Mouse (Mus musculus): ENCODE results near the gene Exoc3l. TPM values are rescaled to one million over a fixed set of nuclear protein-coding genes. Genes with fewer than 3 reads are reported as not detected.
A peak's percentile ranks its signal among the peaks of the same experiment; 100 is the strongest.

The Exoc3l gene
- polyA plus RNA-seq, 1 experiment from 2014 or later = 10.8 TPM

DNA sequence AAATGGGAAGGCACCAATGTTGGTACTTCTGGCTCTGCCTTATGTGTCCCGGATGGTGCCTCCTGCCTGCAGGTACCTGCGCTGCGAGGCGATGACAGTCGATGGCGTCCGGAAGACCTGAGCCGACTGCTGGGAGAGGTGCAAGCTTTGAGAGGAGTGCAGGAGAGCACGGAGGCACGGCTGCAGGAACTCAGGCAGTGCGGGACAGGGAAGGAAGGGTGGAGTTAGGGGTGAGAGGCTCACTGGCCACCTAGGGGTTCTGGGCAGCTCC, 25.1 kb downstream of the Exoc3l start:
- Histone ChIP-seq H3K9me3 (replicated peaks; ENCODE audit: control insufficient read depth, low read length) (peaks cover 5% of the 10 kb centered on the region; the same call in 1 of the 2 replicates), H3K36me3 (ENCODE audit: control insufficient read depth, insufficient read depth, low read length) (no peaks in the 10 kb centered on the region), H3K9ac (ENCODE audit: low read depth, low read length) (no peak overlapping the region), H3K4me3 (ENCODE audit: low read depth, low read length) (no peak overlapping the region), H3K27ac (ENCODE audit: low read depth, low read length) (no peak overlapping the region), H3K4me2 (peak overlapping the region; percentile 20; the same call in 1 of the 2 replicates), H3K4me1 (ENCODE audit: control insufficient read depth, insufficient read depth, low read length) (peaks cover 23% of the 10 kb centered on the region), H3K27me3 (ENCODE audit: control insufficient read depth, insufficient read depth, low read length) (peaks cover 98% of the 10 kb centered on the region)
- under 1% methylated on average over 11 of the region's 11 CpGs for WGBS (ENCODE audit: insufficient replicate concordance)
- ATAC-seq (replicated peaks; ENCODE audit: insufficient number of reproducible peaks, low FRiP score, low TSS enrichment) = no peak

DNA sequence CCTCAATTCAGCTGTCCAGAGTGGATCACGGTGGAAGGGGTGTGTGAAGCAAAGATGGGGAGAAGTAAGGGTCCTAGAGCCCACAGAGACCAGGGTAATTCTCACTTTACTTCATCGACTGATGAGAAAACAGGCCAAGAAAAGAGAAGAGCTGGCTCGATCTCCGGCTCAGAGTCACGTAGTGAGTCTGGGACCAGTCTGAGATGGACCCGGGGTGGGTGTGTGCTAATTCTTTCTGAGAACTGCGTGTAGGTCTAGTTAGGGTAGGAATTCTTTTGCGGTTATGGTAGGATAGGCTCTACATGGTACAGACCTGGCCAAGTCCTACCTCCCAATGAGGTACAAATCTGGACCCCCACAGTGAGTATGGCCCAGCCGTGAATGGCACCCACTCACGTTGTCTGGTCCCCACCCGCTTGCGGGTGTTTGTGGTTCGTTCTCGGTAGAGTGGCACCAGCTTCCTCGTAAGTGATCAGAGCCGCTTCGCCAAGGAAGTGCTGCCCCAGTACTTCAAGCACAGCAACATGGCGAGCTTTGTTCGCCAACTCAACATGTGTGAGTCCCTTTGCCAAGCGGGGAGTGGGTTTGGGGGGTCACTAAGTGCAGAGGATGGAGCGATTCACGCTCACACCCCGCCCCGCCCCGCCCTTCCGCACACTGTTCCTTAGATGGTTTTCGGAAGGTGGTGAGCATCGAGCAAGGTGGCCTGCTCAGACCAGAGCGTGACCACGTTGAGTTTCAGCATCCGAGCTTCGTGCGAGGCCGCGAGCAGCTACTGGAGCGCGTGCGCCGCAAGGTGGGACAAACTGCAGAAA, 25.6 kb downstream of the Exoc3l start:
- peaks cover 94% of the 10 kb centered on the region for H3K27me3 ChIP-seq (ENCODE audit: control insufficient read depth, insufficient read depth, low read length)
- peak overlapping the region; percentile 48 for H3K4me3 ChIP-seq (ENCODE audit: low read depth, low read length)
- H3K36me3 ChIP-seq (ENCODE audit: control insufficient read depth, insufficient read depth, low read length) = no peaks in the 10 kb centered on the region
- peaks cover 21% of the 10 kb centered on the region for H3K4me1 ChIP-seq (ENCODE audit: control insufficient read depth, insufficient read depth, low read length)
- no peak overlapping the region for H3K27ac ChIP-seq (ENCODE audit: low read depth, low read length)
- whole genome bisulfite sequencing (ENCODE audit: insufficient replicate concordance) = 3% methylated on average over 39 of the region's 39 CpGs
- no peak; the same call in 1 of the 2 replicates for ATAC-seq (replicated peaks; ENCODE audit: insufficient number of reproducible peaks, low FRiP score, low TSS enrichment)
- peak overlapping the region; percentile 74 for H3K4me2 ChIP-seq
- peak overlapping the region; percentile 58 for H3K9ac ChIP-seq (ENCODE audit: low read depth, low read length)
- peaks cover 5% of the 10 kb centered on the region; the same call in 1 of the 2 replicates for H3K9me3 ChIP-seq (replicated peaks; ENCODE audit: control insufficient read depth, low read length)

DNA sequence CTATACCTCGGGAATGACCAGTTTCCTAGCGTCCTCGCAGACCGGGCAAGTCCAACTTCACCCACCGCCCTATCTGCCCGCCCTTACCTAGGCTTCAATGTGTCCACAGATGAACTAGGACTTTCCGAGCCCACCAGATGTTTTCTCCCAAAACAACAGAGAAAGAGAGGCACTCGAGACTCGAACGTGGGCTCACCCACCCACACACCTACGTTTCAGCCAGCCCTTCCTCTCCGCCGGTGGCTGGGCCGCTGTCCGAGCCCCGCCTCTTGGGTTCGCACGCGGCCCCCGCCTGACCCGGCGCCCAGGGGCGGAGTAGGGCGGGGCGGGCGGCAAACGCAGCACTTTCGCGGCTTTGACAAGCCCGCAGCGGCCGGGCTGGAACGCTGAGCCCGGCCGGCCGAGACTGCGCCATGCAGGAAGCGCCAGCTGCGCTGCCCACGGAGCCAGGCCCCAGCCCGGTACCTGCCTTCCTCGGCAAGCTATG, 26.4 kb downstream of the Exoc3l start, which contains the start of gene Hsf4:
Gene Hsf4 (plus strand): TSS at position 341 of the 487 bp plus-strand sequence.
- no peak within 1 kb of the TSS for H3K27ac ChIP-seq (ENCODE audit: low read depth, low read length)
- peak within 1 kb of the TSS; percentile 48 for H3K4me3 ChIP-seq (ENCODE audit: low read depth, low read length)
- H3K9me3 ChIP-seq (replicated peaks; ENCODE audit: control insufficient read depth, low read length) = peaks cover 5% of the 10 kb centered on the region; the same call in 1 of the 2 replicates
- no peak; the same call in 1 of the 2 replicates for ATAC-seq (replicated peaks; ENCODE audit: insufficient number of reproducible peaks, low FRiP score, low TSS enrichment)
- peaks cover 23% of the 10 kb centered on the region for H3K4me1 ChIP-seq (ENCODE audit: control insufficient read depth, insufficient read depth, low read length)
- under 1% methylated on average over 42 of the region's 42 CpGs for WGBS (ENCODE audit: insufficient replicate concordance)
- peaks cover 86% of the 10 kb centered on the region for H3K27me3 ChIP-seq (ENCODE audit: control insufficient read depth, insufficient read depth, low read length)
- no peaks in the 10 kb centered on the region for H3K36me3 ChIP-seq (ENCODE audit: control insufficient read depth, insufficient read depth, low read length)
- peak within 1 kb of the TSS; percentile 74 for H3K4me2 ChIP-seq
- peak within 1 kb of the TSS; percentile 58 for H3K9ac ChIP-seq (ENCODE audit: low read depth, low read length)

DNA sequence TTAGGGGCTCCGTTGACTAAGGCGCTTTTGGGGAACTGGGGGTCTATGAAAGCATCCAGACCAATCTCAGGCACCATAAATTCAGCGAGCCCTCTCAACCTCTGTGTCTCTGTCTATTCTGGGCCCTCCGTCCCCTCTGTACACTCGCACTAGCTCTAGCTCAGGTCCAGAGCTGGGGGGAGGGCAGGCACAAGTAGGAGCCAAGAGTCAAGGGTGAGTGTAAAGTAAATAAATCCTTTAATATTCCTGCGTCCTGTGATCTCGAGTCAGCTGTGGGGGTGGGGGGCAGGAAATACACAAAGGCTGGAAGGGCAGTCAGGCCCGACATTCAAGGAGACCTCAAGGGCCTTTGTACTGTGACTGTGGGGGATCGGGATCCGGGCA, 26.8 kb downstream of the Exoc3l start:
- no peak for ATAC-seq (replicated peaks; ENCODE audit: insufficient number of reproducible peaks, low FRiP score, low TSS enrichment)
- H3K36me3 ChIP-seq (ENCODE audit: control insufficient read depth, insufficient read depth, low read length) = no peaks in the 10 kb centered on the region
- H3K27ac ChIP-seq (ENCODE audit: low read depth, low read length) = no peak overlapping the region
- peak overlapping the region; percentile 48 for H3K4me3 ChIP-seq (ENCODE audit: low read depth, low read length)
- H3K9ac ChIP-seq (ENCODE audit: low read depth, low read length) = peak overlapping the region; percentile 58; the same call in 1 of the 2 replicates
- H3K9me3 ChIP-seq (replicated peaks; ENCODE audit: control insufficient read depth, low read length) = peaks cover 5% of the 10 kb centered on the region; the same call in 1 of the 2 replicates
- peaks cover 82% of the 10 kb centered on the region for H3K27me3 ChIP-seq (ENCODE audit: control insufficient read depth, insufficient read depth, low read length)
- 2% methylated on average over 10 of the region's 10 CpGs for WGBS (ENCODE audit: insufficient replicate concordance)
- peaks cover 23% of the 10 kb centered on the region for H3K4me1 ChIP-seq (ENCODE audit: control insufficient read depth, insufficient read depth, low read length)
- H3K4me2 ChIP-seq = peak overlapping the region; percentile 74

DNA sequence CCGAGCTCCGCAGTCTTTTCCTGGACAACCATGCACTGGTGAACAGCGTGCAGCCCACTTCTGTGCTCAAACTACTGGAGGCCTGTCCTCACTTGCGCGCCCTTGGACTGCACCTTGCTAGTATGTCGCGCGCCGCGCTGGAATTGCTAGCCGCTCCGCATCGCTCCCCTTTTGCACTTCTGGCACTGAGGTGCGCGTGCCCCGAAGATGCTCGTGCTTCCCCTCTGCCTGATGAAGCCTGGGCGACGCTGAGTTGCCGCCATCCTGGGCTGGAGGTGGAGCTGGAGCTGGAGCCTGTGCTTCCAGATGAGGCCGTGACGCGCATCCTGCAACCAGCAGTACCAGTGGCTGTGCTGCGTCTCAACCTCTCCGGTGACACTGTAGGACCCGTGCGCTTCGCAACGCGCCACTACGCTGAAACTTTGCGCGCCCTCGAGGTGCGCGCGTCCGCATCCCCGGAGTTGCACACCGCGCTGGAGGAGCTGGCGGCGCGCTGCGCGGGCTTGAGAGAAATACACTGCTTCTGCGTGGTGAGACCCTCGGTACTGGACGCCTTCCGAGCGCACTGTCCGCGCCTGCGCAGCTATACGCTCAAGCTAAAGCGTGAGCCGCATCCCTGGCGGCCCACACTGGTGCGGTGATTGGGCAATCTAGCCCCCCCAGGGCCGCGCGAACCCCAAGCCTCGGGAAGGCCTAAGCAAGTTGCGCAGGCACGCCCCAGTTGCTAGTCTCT, 27.4 kb downstream of the Exoc3l start:
- peak; percentile 18; the same call in 1 of the 2 replicates for ATAC-seq (replicated peaks; ENCODE audit: insufficient number of reproducible peaks, low FRiP score, low TSS enrichment)
- Histone ChIP-seq H3K9ac (ENCODE audit: low read depth, low read length) (peak overlapping the region; percentile 58), H3K27ac (ENCODE audit: low read depth, low read length) (no peak overlapping the region), H3K4me3 (ENCODE audit: low read depth, low read length) (peak overlapping the region; percentile 48), H3K4me2 (peak overlapping the region; percentile 74), H3K4me1 (ENCODE audit: control insufficient read depth, insufficient read depth, low read length) (peaks cover 23% of the 10 kb centered on the region), H3K27me3 (ENCODE audit: control insufficient read depth, insufficient read depth, low read length) (peaks cover 77% of the 10 kb centered on the region), H3K9me3 (replicated peaks; ENCODE audit: control insufficient read depth, low read length) (peaks cover 5% of the 10 kb centered on the region; the same call in 1 of the 2 replicates), H3K36me3 (ENCODE audit: control insufficient read depth, insufficient read depth, low read length) (no peaks in the 10 kb centered on the region)
- WGBS (ENCODE audit: insufficient replicate concordance) = under 1% methylated on average over 65 of the region's 65 CpGs

DNA sequence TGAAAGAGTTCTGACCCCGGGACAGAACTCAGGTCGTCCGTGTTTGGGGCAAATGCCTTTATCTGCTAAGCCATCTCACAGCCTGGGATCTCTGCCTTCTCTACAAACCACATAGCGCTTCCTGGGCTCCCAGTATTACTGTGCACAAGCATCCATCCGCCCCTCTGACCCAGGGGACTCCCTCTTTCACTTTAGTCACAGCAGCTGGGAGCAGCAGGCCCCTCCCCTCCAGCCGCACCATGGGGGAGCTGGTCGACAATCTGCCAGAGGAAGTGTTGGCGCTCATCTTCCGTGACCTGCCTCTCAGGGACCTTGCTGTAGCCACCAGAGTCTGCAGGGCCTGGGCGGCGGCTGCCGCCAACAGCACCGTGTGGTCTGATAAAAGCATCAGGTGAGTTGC, 29.1 kb downstream of the Exoc3l start:
- ATAC-seq (replicated peaks; ENCODE audit: insufficient number of reproducible peaks, low FRiP score, low TSS enrichment) = no peak
- H3K9me3 ChIP-seq (replicated peaks; ENCODE audit: control insufficient read depth, low read length) = peaks cover 5% of the 10 kb centered on the region; the same call in 1 of the 2 replicates
- H3K9ac ChIP-seq (ENCODE audit: low read depth, low read length) = no peak overlapping the region
- H3K36me3 ChIP-seq (ENCODE audit: control insufficient read depth, insufficient read depth, low read length) = no peaks in the 10 kb centered on the region
- H3K27me3 ChIP-seq (ENCODE audit: control insufficient read depth, insufficient read depth, low read length) = peaks cover 64% of the 10 kb centered on the region
- 19% methylated on average over 13 of the region's 13 CpGs for WGBS (ENCODE audit: insufficient replicate concordance)
- no peak overlapping the region for H3K4me3 ChIP-seq (ENCODE audit: low read depth, low read length)
- H3K27ac ChIP-seq (ENCODE audit: low read depth, low read length) = no peak overlapping the region
- H3K4me2 ChIP-seq = no peak overlapping the region
- H3K4me1 ChIP-seq (ENCODE audit: control insufficient read depth, insufficient read depth, low read length) = peaks cover 23% of the 10 kb centered on the region

DNA sequence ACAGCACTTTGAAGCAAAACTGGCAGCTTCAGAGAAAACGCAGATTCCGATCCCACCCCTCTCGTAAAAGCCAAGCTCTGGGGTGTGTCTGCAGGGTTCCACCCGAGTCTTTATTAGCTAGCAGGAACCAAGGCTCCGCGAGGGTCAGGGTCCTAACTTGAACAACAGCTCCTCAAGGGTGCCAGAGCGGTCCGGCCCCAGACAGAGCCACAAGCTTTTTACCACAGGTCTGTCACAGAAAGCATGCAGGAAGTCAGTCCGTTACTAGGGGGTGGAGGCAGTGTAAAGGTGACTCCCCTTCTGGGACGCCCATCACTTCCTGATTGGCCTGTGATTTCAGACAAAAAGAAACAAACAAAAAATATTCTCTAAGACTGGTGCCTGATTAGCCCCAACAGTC, 30.8 kb downstream of the Exoc3l start:
- ATAC-seq (replicated peaks; ENCODE audit: insufficient number of reproducible peaks, low FRiP score, low TSS enrichment) = no peak
- Histone ChIP-seq H3K9ac (ENCODE audit: low read depth, low read length) (peak overlapping the region; percentile 76; the same call in 1 of the 2 replicates), H3K9me3 (replicated peaks; ENCODE audit: control insufficient read depth, low read length) (peaks cover 5% of the 10 kb centered on the region; the same call in 1 of the 2 replicates), H3K4me1 (ENCODE audit: control insufficient read depth, insufficient read depth, low read length) (peaks cover 19% of the 10 kb centered on the region), H3K4me3 (ENCODE audit: low read depth, low read length) (peak overlapping the region; percentile 81), H3K4me2 (peak overlapping the region; percentile 97), H3K27me3 (ENCODE audit: control insufficient read depth, insufficient read depth, low read length) (peaks cover 58% of the 10 kb centered on the region), H3K27ac (ENCODE audit: low read depth, low read length) (no peak overlapping the region), H3K36me3 (ENCODE audit: control insufficient read depth, insufficient read depth, low read length) (no peaks in the 10 kb centered on the region)
- 17% methylated on average over 10 of the region's 10 CpGs for WGBS (ENCODE audit: insufficient replicate concordance)
